Mouse (Mus musculus) kidney, postnatal 36 days (tissue): ENCODE measurements around the gene Igf2r.

Source experiments
- DNase-seq, 2 experiments: peaks; one replicate each; pipeline ENCODE4 v3.0.0; 2021 to 2022; ENCODE audit warnings: mixed read lengths in 2 of 2

Gene Igf2r

DNA sequence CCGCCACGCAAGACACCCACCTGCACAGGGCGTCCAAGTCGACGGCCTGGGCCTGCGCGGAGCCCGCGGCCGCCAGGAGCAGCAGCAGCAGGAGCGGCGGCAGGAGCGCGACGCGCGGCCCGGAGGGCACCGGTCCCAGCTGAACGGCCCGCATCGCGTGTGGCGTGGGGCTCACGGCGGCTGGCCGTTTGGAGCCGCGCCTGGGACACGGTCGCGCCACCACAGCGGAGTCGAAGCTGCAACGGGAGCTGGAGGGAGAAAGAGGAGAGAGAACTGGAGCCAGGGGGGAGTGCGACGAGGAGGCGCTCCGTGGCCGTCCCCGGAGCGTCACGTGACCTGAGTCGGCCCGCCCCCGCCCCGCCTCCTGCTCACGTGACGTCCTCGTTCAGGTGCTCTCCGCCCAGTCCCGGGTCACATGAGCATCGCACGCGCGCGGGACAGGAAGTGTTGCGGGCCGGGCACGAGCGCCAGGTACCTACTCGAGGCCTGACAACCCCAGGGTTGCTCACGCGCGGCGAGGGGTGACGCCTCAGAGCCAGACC is at the start of gene Igf2r:
Igf2r (minus strand) TSS at position 285 of the 542 bp plus-strand sequence.
- peak; percentile 78 to 89 for DNase-seq

DNA sequence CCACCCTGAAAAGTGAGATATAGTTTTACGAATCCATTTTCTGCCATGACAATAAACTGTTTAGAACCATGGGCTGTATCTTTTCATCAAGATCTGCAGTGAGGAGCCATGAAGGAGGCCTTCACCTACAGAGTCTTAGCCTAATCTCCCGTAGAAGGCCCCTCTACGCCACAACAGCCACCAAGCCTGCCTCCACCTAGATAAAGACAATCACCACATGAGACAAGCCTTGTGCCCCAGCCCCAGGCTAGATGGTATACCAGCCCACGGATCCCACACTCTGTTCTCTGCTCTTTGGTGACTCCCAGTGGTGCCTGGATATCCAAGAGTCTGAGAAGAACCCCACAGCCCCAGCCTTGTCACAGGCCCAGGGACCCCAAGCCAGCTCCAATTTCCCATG is 46.4 kb upstream of the Igf2r start:
- DNase-seq, result no peak

DNA sequence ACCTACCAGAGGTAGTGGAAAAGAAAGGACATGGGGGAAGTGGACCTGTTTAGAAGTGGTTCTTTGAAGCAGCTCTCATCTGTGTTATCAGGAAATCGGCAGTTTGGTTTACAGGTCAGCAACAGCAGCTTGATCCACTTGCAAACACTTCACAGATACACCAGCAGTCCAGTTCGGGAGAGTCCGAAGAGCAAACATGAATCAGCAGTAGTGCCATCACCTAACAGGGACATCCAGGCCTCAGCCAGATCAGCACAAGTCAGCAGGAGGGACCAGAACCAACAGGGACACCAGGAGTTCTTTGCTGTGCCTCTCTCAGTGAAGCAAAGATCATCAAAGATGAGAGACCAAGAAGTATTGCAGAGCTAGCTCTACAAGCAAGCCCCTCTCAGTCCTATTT is 45.0 kb upstream of the Igf2r start:
- DNase-seq, result no peak

DNA sequence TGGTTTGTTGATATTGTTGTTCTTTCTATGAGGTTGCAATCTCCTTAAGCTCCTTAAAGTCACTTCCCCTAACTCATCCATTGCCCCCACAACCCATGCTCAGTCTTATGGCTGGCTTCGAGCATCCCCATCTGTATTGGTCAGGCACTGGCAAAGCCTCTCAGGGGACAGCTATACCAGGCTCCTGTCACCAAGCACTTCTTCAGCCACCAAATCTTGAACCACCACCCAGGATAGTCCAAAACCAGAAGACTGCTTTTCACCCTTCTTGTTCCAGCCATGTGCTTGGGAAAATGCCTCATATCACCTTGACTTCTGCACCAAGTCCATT is 41.5 kb upstream of the Igf2r start:
- no peak for DNase-seq

DNA sequence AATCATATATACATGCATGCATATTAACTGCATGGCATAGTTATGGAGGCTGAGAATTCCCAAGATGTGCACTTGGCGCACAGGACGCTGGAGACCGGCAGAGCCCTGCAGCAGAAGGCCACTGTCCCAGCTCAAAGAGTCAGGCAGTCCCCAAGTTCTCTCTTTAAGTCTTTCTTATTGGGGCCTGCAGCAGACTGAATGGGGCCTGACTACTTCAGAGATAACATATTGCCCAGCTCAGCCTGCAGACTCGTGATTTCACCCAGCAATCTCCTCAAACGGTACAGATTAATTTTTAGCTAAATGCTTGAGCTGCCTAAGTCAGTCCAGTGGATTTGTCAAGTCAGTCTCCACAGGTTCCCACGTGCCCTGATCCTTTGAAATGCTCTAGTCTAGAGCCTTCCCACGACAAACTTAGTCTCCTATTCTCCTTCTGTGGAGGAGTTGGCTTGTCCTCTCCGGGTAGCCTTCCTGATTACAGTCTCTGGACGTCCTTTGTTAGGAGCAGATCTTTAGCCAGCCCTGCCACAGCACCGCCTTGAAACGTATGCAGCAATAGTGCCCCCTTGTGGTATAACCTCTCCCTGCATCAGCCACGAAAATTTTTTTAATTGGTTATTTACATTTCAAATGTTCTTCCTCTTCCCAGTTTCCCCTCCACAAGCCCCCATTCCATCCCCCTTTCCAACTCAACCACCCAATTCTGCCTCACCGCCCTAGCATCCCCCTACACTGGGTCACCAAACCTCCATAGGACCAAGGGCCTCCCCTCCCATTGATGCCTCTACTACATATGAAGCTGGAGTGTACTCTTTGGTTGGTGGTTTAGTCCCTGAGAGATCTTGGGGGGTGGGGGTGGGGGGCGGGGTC is 40.9 kb upstream of the Igf2r start:
- peak; percentile 77 to 80 for DNase-seq

DNA sequence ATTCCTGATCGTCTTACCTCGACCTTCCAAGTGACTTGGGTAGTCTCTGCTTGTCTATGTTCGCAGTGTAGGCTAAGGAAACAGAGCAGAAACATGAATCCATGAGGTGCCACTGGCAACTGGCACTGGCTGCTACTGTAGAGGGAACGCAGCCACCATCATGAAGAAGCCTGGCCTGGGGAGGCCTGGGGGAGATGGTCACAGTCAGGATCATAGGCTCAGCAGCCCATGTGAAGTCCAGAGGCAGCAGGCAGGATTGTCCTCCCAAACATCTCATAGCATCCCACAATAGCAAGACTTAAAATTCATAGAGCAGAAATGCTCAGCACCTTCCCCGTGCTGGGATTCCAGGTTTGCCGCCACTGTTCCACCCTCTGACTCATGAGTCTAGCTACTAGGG is 39.4 kb upstream of the Igf2r start:
- DNase-seq, result no peak

DNA sequence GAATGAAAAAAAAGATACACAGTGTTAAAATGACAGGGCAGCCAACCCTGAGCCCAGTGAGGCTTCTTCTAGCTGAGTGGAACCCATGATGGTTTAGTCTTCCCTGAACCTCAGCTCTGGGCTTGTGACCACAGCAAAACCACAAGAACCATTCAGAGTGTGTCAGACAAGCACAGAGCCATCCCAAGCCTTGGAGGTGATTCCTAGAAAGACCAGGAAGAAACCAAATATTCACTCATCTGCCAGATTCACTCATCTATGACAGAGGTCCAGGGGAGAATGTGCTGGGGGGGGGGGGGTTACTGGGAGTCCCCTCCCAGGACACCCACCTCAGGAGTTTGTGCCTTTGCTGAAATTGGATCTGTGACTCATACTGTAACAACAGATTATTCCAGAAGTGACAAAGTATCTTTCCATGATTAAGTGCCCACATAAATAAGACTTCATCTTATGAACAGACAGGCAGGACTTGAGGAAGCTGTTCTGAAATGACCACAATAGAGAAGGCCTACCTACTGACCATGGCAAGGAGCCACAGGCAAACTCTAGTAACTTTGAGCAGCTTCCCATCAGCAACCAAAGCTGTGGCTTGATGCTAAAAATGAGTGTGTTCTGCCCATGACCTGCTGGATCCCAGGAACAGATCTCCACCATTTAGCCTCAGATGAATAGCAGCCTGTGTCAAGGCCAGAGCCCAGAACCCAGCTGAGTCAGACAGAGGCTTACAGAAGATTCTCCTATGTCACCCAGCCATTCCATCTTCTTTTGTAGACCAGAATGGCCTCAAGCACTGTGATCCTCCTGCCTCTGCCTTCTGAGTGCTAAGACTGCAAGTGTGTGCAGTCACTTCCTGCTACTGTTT is 35.4 kb upstream of the Igf2r start:
- no peak for DNase-seq

DNA sequence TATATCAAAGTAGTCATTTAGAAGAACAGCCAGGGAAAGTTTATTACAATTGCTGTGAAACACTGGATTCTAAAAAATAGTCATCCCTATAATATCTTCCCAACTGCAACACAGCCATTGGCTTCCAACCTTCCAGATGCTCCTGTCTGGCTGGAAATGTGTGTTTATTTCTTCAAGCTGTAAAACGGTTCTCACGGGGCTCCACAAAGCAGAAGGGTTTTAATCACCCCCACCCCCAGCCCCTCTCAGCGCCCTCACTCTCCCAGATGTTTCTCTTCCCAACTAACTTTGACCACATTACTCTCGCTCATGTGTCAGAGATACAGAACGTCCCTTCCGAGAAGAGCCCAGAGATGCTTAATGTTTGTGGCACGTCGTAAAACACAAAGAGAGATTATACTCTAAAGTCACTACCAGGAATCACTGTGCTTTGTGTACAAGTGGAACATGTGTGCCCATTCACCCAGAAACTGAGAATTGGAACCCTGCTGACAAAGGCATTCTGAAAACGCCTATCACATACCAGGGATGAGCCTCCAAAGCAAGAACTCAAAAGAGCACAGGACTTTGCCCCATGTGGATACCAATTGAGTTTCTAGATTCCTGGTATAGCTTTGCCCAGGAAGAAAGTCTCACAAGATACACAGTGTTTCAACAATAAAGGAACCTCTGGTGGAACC is 32.5 kb upstream of the Igf2r start:
- peak; percentile 35 to 64 for DNase-seq

DNA sequence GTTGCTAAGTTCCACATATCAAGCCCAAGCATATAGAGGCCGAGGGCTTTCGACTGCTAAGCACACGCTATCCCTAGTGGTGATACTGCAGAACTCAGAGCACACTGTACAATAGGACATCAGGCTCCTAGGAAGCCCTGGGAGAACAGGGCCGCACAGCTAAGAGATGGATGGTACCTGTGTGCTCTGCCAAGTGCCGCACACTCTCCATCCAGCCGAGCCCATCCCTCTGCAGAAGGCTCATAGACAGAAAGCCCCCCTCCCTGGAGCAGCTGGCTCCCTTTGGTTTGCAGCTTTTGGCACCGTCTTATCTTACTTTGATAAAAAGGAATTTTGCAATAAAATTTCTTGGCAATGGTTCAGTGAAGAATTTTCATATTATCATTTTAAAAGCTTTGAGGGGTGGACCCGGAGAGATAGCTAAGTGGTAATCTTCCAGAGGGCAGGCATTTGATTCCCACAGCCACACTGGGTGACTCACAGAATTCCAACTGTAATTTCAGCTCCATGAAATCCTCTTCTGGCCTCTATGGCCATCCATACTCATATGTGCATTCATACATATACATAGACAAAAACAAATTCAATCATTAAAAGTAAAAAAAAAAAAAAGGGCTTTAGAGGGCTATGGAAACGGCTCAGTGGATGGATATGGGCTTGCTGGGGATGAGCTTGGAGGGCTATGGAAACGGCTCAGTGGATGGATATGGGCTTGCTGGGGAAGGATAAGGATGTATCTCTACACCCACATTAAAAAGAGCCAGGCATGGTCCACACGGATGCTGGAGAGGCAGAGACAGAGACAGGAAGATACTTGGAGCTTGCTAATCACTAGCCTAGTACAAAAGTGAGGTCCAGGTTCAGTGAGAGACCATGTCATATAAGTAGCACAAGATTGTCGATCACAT is 30.2 kb upstream of the Igf2r start:
- no peak for DNase-seq

DNA sequence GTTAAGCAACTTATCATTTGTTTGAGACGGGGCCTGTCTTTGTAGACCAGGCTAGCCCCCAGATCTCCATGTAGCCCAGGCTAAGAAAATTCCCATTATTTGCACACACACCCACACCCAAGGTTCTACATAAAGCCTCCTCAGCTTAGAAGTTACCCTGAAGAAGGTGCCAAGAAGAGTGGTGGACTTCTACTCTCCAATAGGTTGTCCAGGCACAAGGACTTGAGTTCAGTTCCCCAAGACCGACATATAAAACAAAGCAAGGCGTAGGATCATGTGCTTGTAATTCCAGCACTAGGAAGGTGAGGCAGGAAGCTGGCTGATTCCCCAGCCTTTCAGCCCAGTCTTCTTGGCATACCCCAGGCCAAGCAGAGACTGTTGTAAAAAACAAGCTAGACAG is 29.1 kb upstream of the Igf2r start:
- no peak for DNase-seq

DNA sequence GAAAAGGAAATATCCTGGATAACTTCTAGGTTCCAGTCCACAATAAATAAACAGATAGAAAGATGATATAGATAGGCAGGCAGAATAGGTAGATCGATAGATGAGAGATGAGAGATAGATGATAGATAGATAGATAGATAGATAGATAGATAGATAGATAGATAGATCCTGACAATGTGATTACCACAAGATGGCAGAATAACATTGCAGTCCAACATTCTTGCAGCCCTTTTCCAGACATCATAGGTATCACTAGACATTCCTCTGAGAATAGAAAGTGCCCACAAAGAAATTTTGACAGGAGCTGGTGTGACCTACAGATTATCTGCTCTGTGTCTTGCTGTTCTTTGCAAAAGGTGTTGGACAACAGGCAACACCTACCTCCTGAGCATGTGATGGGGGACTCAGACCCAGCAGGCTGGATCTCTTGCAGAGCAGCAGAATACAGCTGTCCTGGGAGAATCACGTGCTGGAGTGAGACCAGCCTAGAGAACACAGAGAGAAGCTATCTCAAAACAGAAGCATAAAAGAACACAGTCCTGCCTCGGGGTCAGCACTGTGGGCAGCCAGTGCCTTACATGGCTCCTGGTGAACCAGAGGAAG is 28.1 kb upstream of the Igf2r start:
- DNase-seq, result no peak

DNA sequence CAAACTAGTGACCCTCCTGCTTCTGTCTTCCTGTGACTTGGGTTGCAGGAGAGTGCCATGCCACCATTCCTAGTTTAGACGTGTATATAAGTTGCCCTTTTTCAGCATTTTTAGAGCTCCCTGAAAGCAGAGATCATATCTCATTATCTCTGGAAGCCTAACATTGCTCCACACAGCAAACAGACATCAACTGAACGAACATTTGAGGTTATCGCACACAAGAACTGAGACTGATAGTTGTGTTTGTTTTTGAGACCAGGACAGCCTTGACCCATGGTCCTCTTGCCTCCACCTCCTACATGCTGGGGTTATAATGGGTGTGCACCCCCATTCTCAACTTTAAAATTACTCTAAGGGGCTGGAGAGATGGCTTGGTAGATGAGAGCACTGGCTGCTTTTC is 27.2 kb upstream of the Igf2r start:
- no peak for DNase-seq

DNA sequence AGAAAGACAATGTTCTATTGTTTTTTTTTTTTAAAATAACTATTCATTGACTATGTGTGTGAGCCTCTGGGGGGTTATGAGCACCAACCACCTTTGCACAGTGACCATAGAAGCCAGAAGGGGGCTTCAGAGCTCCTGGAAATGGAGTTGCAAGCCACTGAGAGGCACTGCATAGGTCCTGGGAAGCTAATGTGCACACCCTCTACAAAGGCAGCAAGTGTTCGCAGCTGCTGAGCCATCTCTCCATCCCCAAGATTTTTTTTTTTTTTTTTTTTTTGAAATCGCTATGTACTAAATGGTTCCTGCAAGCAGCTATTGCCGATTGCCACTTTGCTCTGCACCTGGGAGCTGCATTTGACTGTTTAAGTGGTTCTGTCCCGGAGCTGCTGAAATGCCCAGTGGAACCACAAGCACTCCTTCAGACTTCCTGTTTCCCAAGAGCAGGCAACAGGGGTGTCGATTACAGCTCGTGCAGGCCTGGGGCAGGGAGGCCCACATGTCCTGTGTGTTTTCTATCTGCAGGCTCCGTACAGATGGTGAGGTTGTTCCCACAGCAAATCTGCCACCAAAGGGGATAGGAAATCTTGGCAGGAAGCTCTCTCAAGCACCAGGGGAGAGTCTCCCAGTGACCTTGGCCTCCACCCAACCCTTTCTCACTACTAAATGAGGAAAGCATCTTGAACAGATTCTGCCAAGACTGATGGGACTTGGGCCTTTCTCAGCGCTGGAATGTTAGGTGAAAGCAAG is 24.4 kb upstream of the Igf2r start:
- DNase-seq, result peak; percentile 85 to 86

DNA sequence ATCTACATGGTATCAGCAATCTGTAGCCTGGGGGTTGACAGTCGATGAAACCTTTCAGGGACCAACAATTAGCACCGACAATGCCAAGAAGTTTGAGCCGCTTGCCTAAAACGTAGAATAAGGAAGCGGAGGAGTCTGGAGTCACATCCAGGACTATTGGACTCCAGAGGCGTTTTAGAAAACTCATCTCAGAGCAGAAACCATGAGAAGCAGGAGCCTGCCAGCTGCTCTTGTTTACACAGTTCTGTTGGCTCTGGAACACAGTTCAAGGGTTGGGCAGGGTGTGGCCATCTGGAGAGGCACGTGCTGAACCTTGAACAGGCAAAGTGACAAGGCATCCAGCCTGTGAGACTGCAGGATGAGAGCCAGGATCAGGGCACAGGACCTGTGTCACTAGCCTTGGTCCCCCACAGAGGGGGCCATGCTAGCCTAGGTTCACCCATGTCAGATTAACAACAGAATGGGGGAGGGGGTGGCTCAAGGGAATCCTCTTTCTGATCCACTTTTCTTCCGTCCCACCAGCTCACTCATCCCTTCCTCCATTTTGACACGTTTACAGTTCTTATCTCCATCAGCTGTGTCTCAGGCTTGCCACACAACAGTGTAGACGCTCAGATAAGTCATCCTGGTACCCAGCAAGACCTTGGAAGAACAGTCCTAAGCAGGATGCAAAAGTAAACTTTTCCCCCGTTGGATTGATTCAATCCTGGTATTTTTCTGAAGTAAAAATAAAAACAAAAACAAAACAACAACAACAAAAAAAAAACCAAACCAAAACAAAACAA is 23.1 kb upstream of the Igf2r start:
- DNase-seq, result peak; percentile 88 to 92

DNA sequence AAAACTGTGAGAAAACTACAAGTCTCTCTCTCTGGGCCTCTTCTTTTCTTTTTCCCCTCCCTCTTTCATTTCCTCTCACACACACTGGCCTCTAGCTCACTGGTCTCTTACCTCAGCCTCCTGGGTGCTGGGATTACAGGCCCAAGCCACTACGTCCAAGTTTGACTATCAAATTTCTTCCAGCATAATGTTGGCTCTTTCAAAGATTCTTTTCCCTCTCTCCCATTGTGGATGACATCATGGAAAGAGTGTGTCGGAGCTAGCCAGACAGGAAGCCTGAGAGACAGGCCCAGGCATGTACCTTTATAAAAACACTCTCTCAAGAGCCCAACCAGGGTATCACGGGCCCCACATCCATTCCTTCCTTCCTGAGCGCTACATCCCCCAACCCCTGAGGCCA is 22.0 kb upstream of the Igf2r start:
- DNase-seq, result peak; percentile 29 to 58

DNA sequence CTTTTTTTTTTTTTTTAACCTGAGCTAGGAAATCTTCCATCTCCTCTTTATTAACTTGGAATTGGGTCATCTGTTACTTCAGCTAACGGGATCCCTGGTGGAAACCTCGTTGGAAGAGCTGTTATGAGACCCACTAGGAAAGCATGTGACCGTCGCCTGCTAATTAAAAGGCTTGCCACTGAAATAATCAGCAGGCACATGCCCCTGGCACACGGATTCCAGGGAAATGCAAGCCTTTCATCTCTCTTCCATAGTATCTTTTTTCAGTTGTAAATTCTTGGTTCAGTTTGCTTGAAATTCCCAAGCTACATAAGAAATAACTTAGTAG is 21.6 kb upstream of the Igf2r start:
- DNase-seq, result no peak

DNA sequence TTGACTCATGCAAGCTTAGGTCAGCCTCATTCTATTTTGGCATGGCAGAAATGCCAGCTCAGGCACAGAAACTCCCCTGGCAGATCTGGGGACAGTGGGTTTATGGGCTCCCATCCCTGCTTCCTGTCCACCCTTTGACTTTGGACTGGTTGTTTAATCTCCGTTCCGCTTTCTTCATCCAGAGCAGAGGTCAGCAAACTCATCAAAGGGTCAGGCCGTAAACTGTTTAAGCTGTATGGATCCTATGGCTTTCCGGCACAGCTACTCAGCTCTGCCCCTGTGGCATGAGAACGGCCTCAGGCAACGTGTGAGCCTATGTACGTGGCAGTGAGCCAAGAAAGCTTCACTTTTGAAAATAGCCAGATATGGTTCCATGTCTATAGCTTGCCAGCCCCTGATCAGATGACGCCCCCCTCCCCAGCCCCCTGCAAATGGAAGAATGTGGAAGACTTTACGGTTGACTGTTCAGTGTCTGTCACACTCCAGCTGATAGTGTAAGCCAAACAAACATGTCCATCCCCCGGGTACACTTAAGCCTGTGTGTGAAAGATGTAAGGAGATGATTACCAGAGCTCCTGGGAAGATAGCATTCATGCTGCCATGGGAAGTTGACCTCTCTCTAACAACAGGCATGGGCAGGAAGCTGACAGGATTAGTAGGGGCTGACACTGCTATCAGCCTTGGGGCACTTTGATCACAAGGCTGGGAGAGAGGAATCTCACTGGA is 21.1 kb upstream of the Igf2r start:
- DNase-seq, result peak in 1 of 2 experiments; percentile 30

DNA sequence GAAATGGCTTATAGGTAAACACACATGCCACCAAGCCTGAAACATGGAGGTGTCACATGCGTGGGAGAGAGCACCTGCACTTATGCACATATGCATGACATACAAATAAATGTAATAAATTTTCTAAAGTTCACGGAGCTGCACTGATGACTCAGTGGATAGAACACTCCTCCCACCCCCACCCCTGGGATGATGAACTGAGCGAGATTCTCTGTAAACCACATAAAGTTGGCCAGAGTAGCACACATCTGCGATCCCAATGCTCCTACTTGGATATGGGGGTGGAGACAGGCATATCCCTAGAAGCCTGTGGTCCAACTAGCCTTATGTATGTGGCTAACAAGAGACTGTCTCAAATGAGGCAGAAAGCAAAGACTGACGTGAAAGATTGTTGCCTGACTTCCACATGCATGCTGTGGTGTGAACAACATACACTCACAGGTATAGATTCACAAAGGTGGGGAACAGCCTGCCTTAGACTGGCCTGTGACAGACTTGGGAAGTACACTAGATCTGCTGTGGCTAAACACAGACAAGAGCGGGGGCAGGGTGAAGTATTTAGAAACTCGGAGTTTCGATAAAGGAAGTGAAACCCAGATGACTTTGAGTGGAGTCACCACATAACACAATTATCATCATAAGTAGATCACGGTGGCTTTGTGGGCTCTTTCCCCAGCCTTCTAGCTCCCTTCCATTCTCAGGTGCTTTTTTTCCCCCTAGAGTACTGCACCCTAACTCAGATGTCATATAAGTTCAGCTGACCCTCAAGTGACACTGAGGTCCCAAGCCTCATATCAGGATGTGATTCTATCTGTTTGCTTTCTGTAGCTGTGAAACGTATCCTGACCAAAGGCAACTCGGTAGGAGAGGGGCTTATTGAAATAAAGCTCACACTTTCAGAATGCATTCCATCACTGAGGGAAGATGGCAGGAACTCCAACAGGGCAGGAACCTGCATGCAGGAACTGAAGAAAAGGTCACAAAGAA is 13.7 kb upstream of the Igf2r start:
- DNase-seq, result no peak
